Mouse (Mus musculus): ENCODE measurements around the gene Sec14l2. TPM values are rescaled to one million over a fixed set of nuclear protein-coding genes. Genes with fewer than 3 reads are reported as not detected.

Gene Sec14l2
- polyA plus RNA-seq, 1 experiment, result 10.9 TPM

DNA sequence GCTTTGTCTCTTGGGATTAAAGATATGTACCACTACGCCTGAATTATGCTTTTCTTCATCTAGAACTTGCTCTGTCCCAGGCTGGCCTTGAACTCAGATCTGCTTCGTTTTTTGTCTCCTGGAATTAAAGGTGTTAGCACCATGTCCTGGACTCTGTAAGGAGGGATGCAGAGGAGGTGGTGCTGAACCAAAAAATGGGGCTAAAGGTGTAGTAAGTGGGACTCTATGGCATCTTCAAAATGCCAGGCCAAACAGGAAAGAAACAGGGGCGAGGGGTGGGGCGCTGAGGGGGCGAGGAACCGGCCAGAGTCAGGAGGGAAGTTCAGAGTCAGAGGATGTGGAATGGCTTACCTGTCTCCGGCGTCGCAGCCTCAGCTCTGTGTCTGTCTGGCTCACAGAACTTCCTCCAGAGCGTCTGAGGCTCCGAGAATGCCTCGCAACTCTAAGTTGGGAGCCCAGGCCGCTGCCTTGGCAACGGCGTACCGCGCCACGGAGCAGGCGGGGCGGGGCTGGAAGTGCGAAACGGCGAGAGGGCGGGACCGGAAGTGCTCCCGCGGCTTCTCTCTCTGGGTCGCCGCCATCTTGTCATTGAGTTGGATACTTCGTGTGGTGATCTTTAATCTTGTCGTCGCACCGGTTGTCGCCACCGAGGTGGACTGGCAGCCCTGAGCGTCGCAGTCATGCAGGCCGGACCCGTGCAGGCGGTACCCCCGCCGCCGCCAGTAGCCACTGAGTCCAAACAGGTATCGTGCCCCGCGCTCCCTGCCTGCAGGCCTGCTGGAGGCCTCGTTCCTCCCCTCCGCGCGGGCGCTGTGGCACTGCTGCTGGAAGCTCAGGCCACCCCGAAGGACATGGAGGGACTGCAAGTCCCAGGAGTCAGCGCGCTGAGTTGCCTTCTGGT, 36.8 kb upstream of the Sec14l2 start, which contains the start of the genes Ccdc157 and Sf3a1:
Ccdc157 (minus strand) TSS at position 486 of the 901 bp plus-strand sequence.
Sf3a1 (plus strand) TSS at position 543 of the 901 bp plus-strand sequence.
- H3K4me2 ChIP-seq (ENCODE audit: low read depth), result peak within 1 kb of the TSS; percentile 95
- H3K27me3 ChIP-seq (ENCODE audit: control insufficient read depth, insufficient read depth, insufficient read length), result no peaks in the 10 kb centered on the region
- peaks cover 13% of the 10 kb centered on the region for H3K36me3 ChIP-seq (ENCODE audit: control insufficient read depth, insufficient read depth)
- peak within 1 kb of the TSS; percentile 78 for H3K4me3 ChIP-seq
- H3ac ChIP-seq (ENCODE audit: control insufficient read depth, insufficient read length), result peak within 1 kb of the TSS; percentile 66
- TF ChIP-seq MYOG (IDR thresholded peaks at IDR 0.05; ENCODE audit: control insufficient read depth in 1 of 3, insufficient read depth in 1 of 3, insufficient read length in 2 of 3, low read depth in 2 of 3) (peak in 1 of 3 experiments; percentile 5), POLR2A (IDR thresholded peaks at IDR 0.05; ENCODE audit: insufficient read length, low read depth) (peak; percentile 61), MYOD1 (IDR thresholded peaks at IDR 0.05; ENCODE audit: control insufficient read depth in 1 of 3, insufficient read length in 2 of 3, low read depth in 2 of 3) (peak in 1 of 3 experiments; percentile 33), SRF (IDR thresholded peaks at IDR 0.05; ENCODE audit: control insufficient read depth, insufficient read length, low read depth) (no peak), MAX (IDR thresholded peaks at IDR 0.05; ENCODE audit: low read depth) (no peak), REST (IDR thresholded peaks at IDR 0.05; ENCODE audit: insufficient read depth, insufficient read length) (no peak), USF1 (IDR thresholded peaks at IDR 0.05; ENCODE audit: low read depth) (no peak), CEBPB (IDR thresholded peaks at IDR 0.05; ENCODE audit: insufficient read depth, poor library complexity, severe bottlenecking) (no peak), E2F4 (IDR thresholded peaks at IDR 0.05; ENCODE audit: insufficient read depth) (peak; percentile 25), POLR2AphosphoS2 (IDR thresholded peaks at IDR 0.05; ENCODE audit: insufficient read length, low read depth) (peak; percentile 59)
- H3K79me2 ChIP-seq (ENCODE audit: control insufficient read depth, insufficient read depth), result peaks cover 47% of the 10 kb centered on the region

DNA sequence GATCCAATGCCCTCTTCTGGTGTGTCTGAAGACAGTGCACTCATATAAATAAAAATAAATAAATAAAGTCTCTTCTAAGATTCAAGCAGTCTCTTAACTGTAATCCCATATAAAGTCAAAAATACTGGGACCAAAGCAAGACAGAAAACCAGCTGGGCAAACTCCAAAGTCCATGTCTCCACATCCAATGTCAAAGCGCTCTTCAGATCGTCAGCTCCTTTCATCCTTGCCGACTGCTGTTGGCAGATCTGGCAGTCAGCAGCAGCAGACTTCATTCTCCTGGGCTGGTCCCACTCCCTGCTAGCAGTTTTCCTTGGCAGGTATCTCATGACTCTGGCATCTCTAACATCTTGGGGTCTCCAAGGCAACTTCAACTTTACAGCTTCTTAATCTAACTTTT, 35.5 kb upstream of the Sec14l2 start:
- Histone ChIP-seq H3K79me2 (ENCODE audit: control insufficient read depth, insufficient read depth) (peaks cover 33% of the 10 kb centered on the region), H3K4me2 (ENCODE audit: low read depth) (no peak overlapping the region), H3K36me3 (ENCODE audit: control insufficient read depth, insufficient read depth) (peaks cover 9% of the 10 kb centered on the region), H3ac (ENCODE audit: control insufficient read depth, insufficient read length) (no peak overlapping the region), H3K4me3 (no peak overlapping the region), H3K27me3 (ENCODE audit: control insufficient read depth, insufficient read depth, insufficient read length) (no peaks in the 10 kb centered on the region)
- no peak for TF ChIP-seq POLR2AphosphoS2 (IDR thresholded peaks at IDR 0.05; ENCODE audit: insufficient read length, low read depth)
- TF ChIP-seq USF1 (IDR thresholded peaks at IDR 0.05; ENCODE audit: low read depth), result no peak
- TF ChIP-seq MAX (IDR thresholded peaks at IDR 0.05; ENCODE audit: low read depth), result no peak
- no peak for TF ChIP-seq POLR2A (IDR thresholded peaks at IDR 0.05; ENCODE audit: insufficient read length, low read depth)
- no peak for TF ChIP-seq MYOD1 (IDR thresholded peaks at IDR 0.05; ENCODE audit: control insufficient read depth in 1 of 3, insufficient read length in 2 of 3, low read depth in 2 of 3)

DNA sequence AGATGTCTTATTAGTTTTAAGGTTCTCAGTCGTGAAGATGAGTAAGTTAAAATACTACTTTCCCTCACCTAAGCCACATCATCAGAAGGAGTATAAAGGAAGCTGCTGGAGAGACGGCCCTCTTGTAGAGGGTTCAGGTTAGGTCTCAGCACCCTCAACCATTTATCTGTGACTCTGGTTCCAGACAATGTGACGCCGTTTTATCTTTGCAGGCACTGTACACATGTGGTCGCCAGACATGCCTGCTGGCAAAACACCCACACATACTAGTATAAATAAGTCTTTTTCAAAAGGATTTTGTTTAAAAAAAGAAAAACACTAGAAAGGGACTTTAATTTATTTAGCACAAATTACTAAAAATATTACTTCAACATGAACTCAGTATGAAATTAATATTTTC, 32.4 kb upstream of the Sec14l2 start:
- Histone ChIP-seq H3K27me3 (ENCODE audit: control insufficient read depth, insufficient read depth, insufficient read length) (no peaks in the 10 kb centered on the region), H3K4me2 (ENCODE audit: low read depth) (no peak overlapping the region), H3K79me2 (ENCODE audit: control insufficient read depth, insufficient read depth) (peaks cover 3% of the 10 kb centered on the region), H3K4me3 (no peak overlapping the region), H3ac (ENCODE audit: control insufficient read depth, insufficient read length) (no peak overlapping the region), H3K36me3 (ENCODE audit: control insufficient read depth, insufficient read depth) (no peaks in the 10 kb centered on the region)
- TF ChIP-seq E2F4 (IDR thresholded peaks at IDR 0.05; ENCODE audit: insufficient read depth), result no peak
- no peak for TF ChIP-seq POLR2A (IDR thresholded peaks at IDR 0.05; ENCODE audit: insufficient read length, low read depth)
- TF ChIP-seq MAX (IDR thresholded peaks at IDR 0.05; ENCODE audit: low read depth), result no peak
- no peak for TF ChIP-seq REST (IDR thresholded peaks at IDR 0.05; ENCODE audit: insufficient read depth, insufficient read length)

DNA sequence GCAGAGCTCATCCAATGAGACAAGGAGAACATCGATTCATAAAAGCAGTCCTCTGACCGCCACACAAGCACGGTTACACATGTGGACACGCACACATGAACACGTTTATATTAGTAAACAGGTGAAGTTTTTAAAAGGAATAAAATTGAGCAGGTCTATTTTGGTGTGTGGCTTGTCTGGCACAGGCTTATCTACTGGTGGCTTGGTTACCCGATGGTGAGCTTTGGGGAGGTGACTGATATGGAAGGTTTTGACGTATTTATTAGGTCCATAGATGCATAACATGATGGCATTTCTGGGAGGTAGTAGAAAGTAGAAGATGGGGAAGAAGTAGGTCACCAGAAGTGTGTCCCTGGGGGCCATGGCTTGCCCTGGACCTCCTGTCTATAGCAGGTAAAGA, 30.5 kb upstream of the Sec14l2 start:
- H3K27me3 ChIP-seq (ENCODE audit: control insufficient read depth, insufficient read depth, insufficient read length), result no peaks in the 10 kb centered on the region
- TF ChIP-seq USF1 (IDR thresholded peaks at IDR 0.05; ENCODE audit: low read depth), result no peak
- no peak for TF ChIP-seq TCF3 (IDR thresholded peaks at IDR 0.05; ENCODE audit: insufficient read length, low read depth)
- no peak for TF ChIP-seq POLR2AphosphoS2 (IDR thresholded peaks at IDR 0.05; ENCODE audit: insufficient read length, low read depth)
- TF ChIP-seq MAX (IDR thresholded peaks at IDR 0.05; ENCODE audit: low read depth), result no peak
- no peak for TF ChIP-seq MYOD1 (IDR thresholded peaks at IDR 0.05; ENCODE audit: control insufficient read depth in 1 of 3, insufficient read length in 2 of 3, low read depth in 2 of 3)
- no peak for TF ChIP-seq MYOG (IDR thresholded peaks at IDR 0.05; ENCODE audit: control insufficient read depth in 1 of 3, insufficient read depth in 1 of 3, insufficient read length in 2 of 3, low read depth in 2 of 3)
- no peak for TF ChIP-seq POLR2A (IDR thresholded peaks at IDR 0.05; ENCODE audit: insufficient read length, low read depth)
- TF ChIP-seq REST (IDR thresholded peaks at IDR 0.05; ENCODE audit: insufficient read depth, insufficient read length), result no peak
- TF ChIP-seq TCF12 (IDR thresholded peaks at IDR 0.05; ENCODE audit: insufficient read depth, poor library complexity, severe bottlenecking), result no peak
- no peak for TF ChIP-seq SRF (IDR thresholded peaks at IDR 0.05; ENCODE audit: control insufficient read depth, insufficient read length, low read depth)
- H3K79me2 ChIP-seq (ENCODE audit: control insufficient read depth, insufficient read depth), result no peaks in the 10 kb centered on the region
- no peak overlapping the region for H3K4me2 ChIP-seq (ENCODE audit: low read depth)
- no peak overlapping the region for H3ac ChIP-seq (ENCODE audit: control insufficient read depth, insufficient read length)
- no peak overlapping the region for H3K4me3 ChIP-seq
- H3K36me3 ChIP-seq (ENCODE audit: control insufficient read depth, insufficient read depth), result no peaks in the 10 kb centered on the region

DNA sequence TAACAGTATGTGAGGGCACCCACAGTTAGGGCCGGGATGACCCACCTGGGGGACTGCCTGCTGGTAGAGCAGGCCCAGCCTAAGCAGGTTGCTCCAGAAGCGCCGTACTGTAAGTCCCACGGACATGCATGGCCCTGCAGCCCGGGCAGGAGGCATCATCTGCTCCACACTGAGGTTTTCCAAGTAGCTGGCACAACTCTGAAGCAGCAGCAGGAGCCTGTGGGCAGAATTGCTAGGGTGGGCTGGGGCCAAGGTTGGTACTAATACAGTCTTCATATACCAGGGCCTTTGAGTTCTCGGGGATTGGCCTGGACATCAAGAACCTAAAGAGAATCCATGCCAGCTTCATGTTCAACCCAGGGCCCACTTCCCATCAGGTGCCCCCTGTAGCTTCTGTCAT, 26.7 kb upstream of the Sec14l2 start:
- H3ac ChIP-seq (ENCODE audit: control insufficient read depth, insufficient read length), result no peak overlapping the region
- H3K4me3 ChIP-seq, result no peak overlapping the region
- no peak overlapping the region for H3K4me2 ChIP-seq (ENCODE audit: low read depth)
- no peaks in the 10 kb centered on the region for H3K27me3 ChIP-seq (ENCODE audit: control insufficient read depth, insufficient read depth, insufficient read length)
- TF ChIP-seq SRF (IDR thresholded peaks at IDR 0.05; ENCODE audit: control insufficient read depth, insufficient read length, low read depth), result no peak
- TF ChIP-seq CEBPB (IDR thresholded peaks at IDR 0.05; ENCODE audit: insufficient read depth, poor library complexity, severe bottlenecking), result no peak
- no peak for TF ChIP-seq MYOD1 (IDR thresholded peaks at IDR 0.05; ENCODE audit: control insufficient read depth in 1 of 3, insufficient read length in 2 of 3, low read depth in 2 of 3)
- no peak for TF ChIP-seq POLR2A (IDR thresholded peaks at IDR 0.05; ENCODE audit: insufficient read length, low read depth)
- no peak for TF ChIP-seq TCF12 (IDR thresholded peaks at IDR 0.05; ENCODE audit: insufficient read depth, poor library complexity, severe bottlenecking)
- TF ChIP-seq MYOG (IDR thresholded peaks at IDR 0.05; ENCODE audit: control insufficient read depth in 1 of 3, insufficient read depth in 1 of 3, insufficient read length in 2 of 3, low read depth in 2 of 3), result no peak
- TF ChIP-seq MAX (IDR thresholded peaks at IDR 0.05; ENCODE audit: low read depth), result no peak
- TF ChIP-seq TCF3 (IDR thresholded peaks at IDR 0.05; ENCODE audit: insufficient read length, low read depth), result no peak
- TF ChIP-seq REST (IDR thresholded peaks at IDR 0.05; ENCODE audit: insufficient read depth, insufficient read length), result no peak
- no peak for TF ChIP-seq USF1 (IDR thresholded peaks at IDR 0.05; ENCODE audit: low read depth)
- no peak for TF ChIP-seq POLR2AphosphoS2 (IDR thresholded peaks at IDR 0.05; ENCODE audit: insufficient read length, low read depth)
- TF ChIP-seq E2F4 (IDR thresholded peaks at IDR 0.05; ENCODE audit: insufficient read depth), result no peak
- no peaks in the 10 kb centered on the region for H3K36me3 ChIP-seq (ENCODE audit: control insufficient read depth, insufficient read depth)
- H3K79me2 ChIP-seq (ENCODE audit: control insufficient read depth, insufficient read depth), result no peaks in the 10 kb centered on the region

All from myocyte (in vitro differentiated cells).